Mouse (Mus musculus) MEL (cell line): Measurements from ENCODE around the gene Proser3. TPM values are rescaled to one million over a fixed set of nuclear protein-coding genes. Genes with fewer than 3 reads are reported as not detected.

Source experiments
- DNase-seq: peaks from one replicate; pipeline ENCODE4 v3.0.0; 2011; ENCODE audit warnings: low read depth, low spot score
- H3K27ac ChIP-seq: 2 replicates; pipeline ENCODE4 v1.5.1; 2012; ENCODE audit warnings: low read depth, mild to moderate bottlenecking, control low read depth, low read length, moderate library complexity; ENCODE audit not compliant: control insufficient read depth
- H3K27me3 ChIP-seq, 2 experiments: fragments of 150-350 bp in 1 of 2; sonication (generic) in 1 of 2; 2 replicates each; pipeline ENCODE4 v1.6.1; 2012; ENCODE audit warnings: low read length in 2 of 2, mild to moderate bottlenecking in 2 of 2, improper control_type of control experiment in 1 of 2, moderate library complexity in 1 of 2; ENCODE audit not compliant: insufficient read depth in 2 of 2, control insufficient read depth in 1 of 2
- H3K36me3 ChIP-seq, 2 experiments: 2 replicates each; pipeline ENCODE4 v1.6.1; 2012 to 2014; ENCODE audit warnings: low read length in 2 of 2, improper control_type of control experiment in 1 of 2, inconsistent platforms in 1 of 2, mild to moderate bottlenecking in 1 of 2; ENCODE audit not compliant: insufficient read depth in 2 of 2, control insufficient read depth in 1 of 2
- H3K4me1 ChIP-seq, 2 experiments: fragments of 150-350 bp in 1 of 2; sonication (generic) in 1 of 2; 2 replicates each; pipeline ENCODE4 v1.6.1; 2012; ENCODE audit warnings: low read length in 2 of 2, improper control_type of control experiment in 1 of 2, mild to moderate bottlenecking in 1 of 2; ENCODE audit not compliant: insufficient read depth in 2 of 2, control insufficient read depth in 1 of 2
- H3K4me3 ChIP-seq, 2 experiments: fragments of 150-350 bp in 1 of 2; sonication (generic) in 1 of 2; 2 replicates each; pipeline ENCODE4 v1.5.1; 2012; ENCODE audit warnings: low read depth in 2 of 2, low read length in 2 of 2, mild to moderate bottlenecking in 2 of 2, moderate library complexity in 2 of 2, control low read depth in 1 of 2, improper control_type of control experiment in 1 of 2; ENCODE audit not compliant: control insufficient read depth in 1 of 2, insufficient read depth in 1 of 2
- H3K79me2 ChIP-seq: 2 replicates; pipeline ENCODE4 v1.6.1; 2012; ENCODE audit warnings: mild to moderate bottlenecking, low read length, moderate library complexity; ENCODE audit not compliant: control insufficient read depth, poor library complexity, insufficient read depth
- H3K9ac ChIP-seq: 2 replicates; pipeline ENCODE4 v1.6.1; 2012; ENCODE audit warnings: low read depth, mild to moderate bottlenecking, control low read depth, low read length, moderate library complexity; ENCODE audit not compliant: control insufficient read depth, poor library complexity, severe bottlenecking
- H3K9me3 ChIP-seq: fragments of 150-350 bp; sonication (generic); replicated peaks from 2 replicates; pipeline ENCODE4 v1.6.1; 2012; ENCODE audit warnings: mild to moderate bottlenecking, low read length, improper control_type of control experiment, moderate library complexity; ENCODE audit not compliant: insufficient read depth
- CHD2 ChIP-seq: IDR thresholded peaks from 2 replicates; pipeline ENCODE4 v1.6.1; 2011; ENCODE audit warnings: low read length, improper control_type of control experiment
- CTCF ChIP-seq, 3 experiments: IDR thresholded peaks in 2 of 3; conservative IDR thresholded peaks in 1 of 3; 2 replicates each; pipeline ENCODE4 v1.5.1; 2011 to 2012; ENCODE audit warnings: low read length in 3 of 3, low read depth in 2 of 3, mild to moderate bottlenecking in 2 of 3, improper control_type of control experiment in 1 of 3, inconsistent platforms in 1 of 3, mixed read lengths in 1 of 3, moderate library complexity in 1 of 3; ENCODE audit not compliant: control insufficient read depth in 1 of 3, insufficient read depth in 1 of 3, poor library complexity in 1 of 3, severe bottlenecking in 1 of 3
- E2F4 ChIP-seq: IDR thresholded peaks from 2 replicates; pipeline ENCODE4 v1.6.1; 2011; ENCODE audit warnings: low read depth, low read length, improper control_type of control experiment, borderline replicate concordance
- EP300 ChIP-seq, 2 experiments: IDR thresholded peaks; 2 replicates each; pipeline ENCODE4 v1.6.1; 2011; ENCODE audit warnings: improper control_type of control experiment in 2 of 2, low read length in 2 of 2, low read depth in 1 of 2, mild to moderate bottlenecking in 1 of 2
- GABPA ChIP-seq: IDR thresholded peaks from 2 replicates; pipeline ENCODE4 v1.6.1; 2012; ENCODE audit warnings: low read depth, mild to moderate bottlenecking, inconsistent platforms, low read length, improper control_type of control experiment, moderate library complexity
- GATA1 ChIP-seq: IDR thresholded peaks from 2 replicates; pipeline ENCODE4 v1.6.1; 2011; ENCODE audit warnings: low read depth, low read length, improper control_type of control experiment
- HCFC1 ChIP-seq: IDR thresholded peaks from 2 replicates; pipeline ENCODE4 v1.6.1; 2012; ENCODE audit warnings: low read depth, mild to moderate bottlenecking, inconsistent platforms, low read length, improper control_type of control experiment, moderate library complexity
- JUND ChIP-seq: IDR thresholded peaks from 2 replicates; pipeline ENCODE4 v1.6.1; 2011; ENCODE audit warnings: low read depth, mild to moderate bottlenecking, improper control_type of control experiment, low read length
- MAFK ChIP-seq: IDR thresholded peaks from 2 replicates; pipeline ENCODE4 v1.6.1; 2011; ENCODE audit warnings: low read depth, mild to moderate bottlenecking, low read length, improper control_type of control experiment, borderline replicate concordance
- MAX ChIP-seq: IDR thresholded peaks from 2 replicates; pipeline ENCODE4 v1.6.1; 2011; ENCODE audit warnings: low read length, improper control_type of control experiment
- MAZ ChIP-seq: IDR thresholded peaks from 2 replicates; pipeline ENCODE4 v1.6.1; 2012; ENCODE audit warnings: low read depth, mild to moderate bottlenecking, inconsistent platforms, low read length, improper control_type of control experiment
- MEF2A ChIP-seq: IDR thresholded peaks from 2 replicates; pipeline ENCODE4 v1.6.1; 2014; ENCODE audit warnings: low read depth, mild to moderate bottlenecking, inconsistent platforms, low read length, improper control_type of control experiment; ENCODE audit not compliant: poor library complexity, insufficient replicate concordance, severe bottlenecking; ENCODE audit errors: extremely low read depth
- MXI1 ChIP-seq: IDR thresholded peaks from 2 replicates; pipeline ENCODE4 v1.6.1; 2011; ENCODE audit warnings: mild to moderate bottlenecking, low read depth, low read length, improper control_type of control experiment
- MYB ChIP-seq: IDR thresholded peaks from 2 replicates; pipeline ENCODE4 v1.6.1; 2011; ENCODE audit warnings: mild to moderate bottlenecking, low read depth, low read length, improper control_type of control experiment
- MYC ChIP-seq: IDR thresholded peaks from 2 replicates; pipeline ENCODE4 v1.6.1; 2011; ENCODE audit warnings: low read depth, mild to moderate bottlenecking, low read length, improper control_type of control experiment, moderate library complexity
- POLR2AphosphoS5 ChIP-seq: IDR thresholded peaks from 2 replicates; pipeline ENCODE4 v1.6.1; 2012; ENCODE audit warnings: low read depth, borderline replicate concordance, mild to moderate bottlenecking, inconsistent platforms, low read length, moderate library complexity, mixed read lengths
- RAD21 ChIP-seq: IDR thresholded peaks from 2 replicates; pipeline ENCODE4 v1.6.1; 2011; ENCODE audit warnings: mild to moderate bottlenecking, low read depth, low read length, improper control_type of control experiment
- RCOR1 ChIP-seq: IDR thresholded peaks from 2 replicates; pipeline ENCODE4 v1.6.1; 2012; ENCODE audit warnings: low read depth, mild to moderate bottlenecking, inconsistent platforms, low read length, improper control_type of control experiment
- SIN3A ChIP-seq: IDR thresholded peaks from 2 replicates; pipeline ENCODE4 v1.6.1; 2012; ENCODE audit warnings: low read length, improper control_type of control experiment, inconsistent platforms
- SMC3 ChIP-seq: IDR thresholded peaks from 2 replicates; pipeline ENCODE4 v1.6.1; 2011; ENCODE audit warnings: low read depth, low read length, improper control_type of control experiment
- TBP ChIP-seq: IDR thresholded peaks from 2 replicates; pipeline ENCODE4 v1.8.0; 2011; ENCODE audit warnings: low read depth, low read length, improper control_type of control experiment
- UBTF ChIP-seq: IDR thresholded peaks from 2 replicates; pipeline ENCODE4 v1.6.1; 2012; ENCODE audit warnings: low read depth, mild to moderate bottlenecking, inconsistent platforms, low read length, improper control_type of control experiment, moderate library complexity, borderline replicate concordance; ENCODE audit not compliant: insufficient read depth
- USF2 ChIP-seq, 2 experiments: IDR thresholded peaks; 2 replicates each; pipeline ENCODE4 v1.6.1; 2011 to 2012; ENCODE audit warnings: improper control_type of control experiment in 2 of 2, low read length in 2 of 2, borderline replicate concordance in 1 of 2, inconsistent platforms in 1 of 2, low read depth in 1 of 2, mild to moderate bottlenecking in 1 of 2; ENCODE audit not compliant: insufficient read depth in 1 of 2
- ZC3H11A ChIP-seq: IDR thresholded peaks from 2 replicates; pipeline ENCODE4 v1.6.1; 2012; ENCODE audit warnings: low read depth, mild to moderate bottlenecking, inconsistent platforms, low read length, improper control_type of control experiment
- ZMIZ1 ChIP-seq: IDR thresholded peaks from 2 replicates; pipeline ENCODE4 v1.6.1; 2012; ENCODE audit warnings: low read depth, mild to moderate bottlenecking, inconsistent platforms, low read length, improper control_type of control experiment, moderate library complexity
- ZNF384 ChIP-seq: IDR thresholded peaks from 2 replicates; pipeline ENCODE4 v1.6.1; 2012; ENCODE audit warnings: low read depth, mild to moderate bottlenecking, inconsistent platforms, low read length, improper control_type of control experiment
- polyA plus RNA-seq, 2 experiments: library from polyadenylated mRNA; stranded (reverse) in 1 of 2; unstranded in 1 of 2; fragments of >175 nt in 1 of 2; fragments of >200 nt in 1 of 2; gene quantifications; 2 replicates each; pipeline versions ENCODE4 v1.2.1 to v1.2.4; 2012; ENCODE audit warnings: low replicate concordance in 2 of 2, low read depth in 1 of 2; ENCODE audit not compliant: insufficient read length in 2 of 2, insufficient read depth in 1 of 2, missing spikeins in 1 of 2
- total RNA-seq: library from RNA; depleted of rRNA; stranded (reverse); fragments of 300-350 nt; gene quantifications from 2 replicates; pipeline ENCODE4 v1.2.3, GENCODE M21; 2012

The Proser3 gene
- total and polyA plus RNA-seq, 3 experiments = 2.3 to 8.9 TPM; not detected in 1

DNA sequence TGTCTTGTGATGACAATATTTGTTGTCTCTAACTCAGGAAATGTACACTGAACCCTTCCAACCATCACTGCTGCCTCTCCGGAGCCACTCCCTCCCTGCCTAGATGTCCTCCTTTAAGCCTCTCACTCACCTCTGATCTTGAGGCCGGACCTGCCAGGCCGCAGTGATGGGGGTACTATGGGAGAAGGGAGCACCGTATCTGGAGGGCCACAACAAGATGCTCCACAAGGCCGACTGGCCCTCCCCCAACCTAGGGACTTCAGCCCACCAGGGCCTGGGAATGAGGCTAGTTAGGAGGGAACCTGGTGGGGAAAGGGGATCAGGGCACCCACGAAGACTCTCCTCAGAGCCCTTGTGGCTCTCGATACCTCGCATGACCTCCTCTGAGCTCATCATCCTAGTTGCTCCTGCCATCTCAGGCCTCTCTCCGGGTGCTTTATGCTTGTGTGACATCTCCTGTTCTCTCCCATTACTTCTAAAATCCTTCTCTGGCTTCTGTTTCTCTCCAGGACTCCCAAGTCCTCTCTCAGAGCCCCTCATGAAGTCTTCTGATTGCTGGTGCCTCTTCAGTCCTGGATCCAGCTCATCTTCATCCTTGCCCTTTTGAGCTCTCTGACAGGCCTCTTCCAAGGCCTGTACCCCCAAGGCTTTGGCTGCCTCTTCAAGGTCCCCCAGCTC, 39.0 kb upstream of the Proser3 start:
- Histone ChIP-seq H3K9ac (peak overlapping the region; percentile 49), H3K9me3 (no peaks in the 10 kb centered on the region), H3K79me2 (peaks cover 33% of the 10 kb centered on the region), H3K4me1 (peaks cover 10 to 38% of the 10 kb centered on the region in 2 experiments; a peak in 3 of 4 replicates), H3K27ac (no peak overlapping the region), H3K36me3 (peaks cover 0 to 16% of the 10 kb centered on the region in 2 experiments; a peak in 2 of 4 replicates), H3K27me3 (no peaks in the 10 kb centered on the region), H3K4me3 (no peak overlapping the region; a peak in 1 of 4 replicates)
- no peak for TF ChIP-seq GABPA
- TF ChIP-seq ZMIZ1 = no peak
- TF ChIP-seq GATA1 = no peak
- no peak for TF ChIP-seq CHD2
- no peak for TF ChIP-seq POLR2AphosphoS5
- TF ChIP-seq MYB = no peak
- TF ChIP-seq USF2 (IDR thresholded peaks at IDR 0.05; ENCODE audit: borderline replicate concordance in 1 of 2, insufficient read depth in 1 of 2, low read depth in 1 of 2, low read length in 2 of 2) = no peak
- TF ChIP-seq MAFK = no peak
- no peak for TF ChIP-seq MYC
- TF ChIP-seq TBP = no peak
- no peak for TF ChIP-seq RAD21
- no peak for TF ChIP-seq MEF2A
- no peak for DNase-seq

DNA sequence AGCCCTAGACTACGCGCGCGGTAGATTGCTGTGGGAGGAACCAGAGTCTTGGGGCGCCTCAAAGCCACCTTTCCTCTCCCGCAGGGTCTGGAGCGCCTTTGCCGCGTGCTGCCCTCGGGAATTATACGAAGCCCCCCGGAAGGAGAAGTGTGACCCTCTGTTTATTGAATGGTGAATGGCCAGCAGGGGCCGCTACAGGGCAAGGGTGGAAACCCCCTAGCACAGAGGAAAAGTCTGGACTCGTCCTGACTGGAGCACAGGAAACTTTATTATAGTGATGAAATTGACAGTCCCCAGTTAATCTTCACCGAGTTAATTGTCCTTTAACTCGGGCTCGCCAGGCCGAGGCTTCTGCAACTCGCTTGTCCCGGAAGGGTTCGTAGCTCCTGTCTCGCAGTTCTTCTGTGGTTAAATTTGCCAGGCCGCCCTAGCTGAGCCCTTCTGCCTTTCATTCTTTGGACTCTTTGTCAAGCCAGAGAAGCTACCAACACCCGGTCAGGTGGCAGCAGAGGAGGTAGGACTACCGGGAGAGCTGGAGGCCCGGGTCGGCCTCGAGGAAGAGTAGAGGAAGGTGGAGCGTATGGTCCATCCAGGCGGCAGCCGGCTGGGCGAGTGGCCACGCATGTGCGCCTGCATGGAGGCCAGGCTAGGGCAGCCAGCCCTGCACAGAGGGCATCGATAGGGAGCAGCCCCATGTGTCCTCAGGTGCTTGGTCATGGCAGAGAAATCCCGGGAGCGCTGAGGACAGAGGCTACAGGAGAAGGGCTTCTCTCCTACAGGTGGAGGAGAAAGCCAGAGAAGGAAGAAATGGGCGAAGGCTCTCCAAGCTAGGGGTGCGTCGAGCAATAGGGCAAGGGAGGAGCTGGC, 37.6 kb upstream of the Proser3 start:
- peaks cover 1 to 13% of the 10 kb centered on the region in 2 experiments; a peak in 3 of 4 replicates for H3K36me3 ChIP-seq
- H3K27ac ChIP-seq = peak overlapping the region; percentile 70
- DNase-seq = peak; percentile 85
- peaks cover 10 to 34% of the 10 kb centered on the region in 2 experiments; a peak in 3 of 4 replicates for H3K4me1 ChIP-seq
- peak overlapping the region; percentile 79 for H3K9ac ChIP-seq
- H3K79me2 ChIP-seq = peaks cover 36% of the 10 kb centered on the region
- H3K27me3 ChIP-seq = no peaks in the 10 kb centered on the region
- H3K9me3 ChIP-seq = no peaks in the 10 kb centered on the region
- peak overlapping the region; percentile 43 to 68 for H3K4me3 ChIP-seq
- TF ChIP-seq MYC = peak; percentile 60; the same call in 1 of the 2 replicates
- TF ChIP-seq SMC3 = peak; percentile 62
- TF ChIP-seq CHD2 = no peak
- peak; percentile 56; the same call in 1 of the 2 replicates for TF ChIP-seq ZMIZ1
- 0 out of 2 replicates have a peak, but pooled peaks have one; percentile 37 for TF ChIP-seq TBP
- no peak for TF ChIP-seq UBTF
- peak; percentile 78 for TF ChIP-seq RAD21
- TF ChIP-seq MEF2A = no peak
- TF ChIP-seq E2F4 = no peak
- peak; percentile 58 for TF ChIP-seq ZC3H11A
- TF ChIP-seq GABPA = no peak
- no peak for TF ChIP-seq EP300 (IDR thresholded peaks at IDR 0.05; ENCODE audit: low read depth in 1 of 2, low read length in 2 of 2)
- no peak for TF ChIP-seq GATA1
- peak; percentile 63; the same call in 1 of the 2 replicates for TF ChIP-seq SIN3A
- TF ChIP-seq MAZ = 0 out of 2 replicates have a peak, but pooled peaks have one; percentile 53
- TF ChIP-seq RCOR1 = no peak
- peak; percentile 77 for TF ChIP-seq MXI1
- peak; percentile 75 to 91 (median 86) for TF ChIP-seq CTCF (IDR thresholded peaks at IDR 0.05 in 2 of 3, conservative IDR thresholded peaks at IDR 0.05 in 1 of 3; ENCODE audit: control insufficient read depth in 1 of 3, insufficient read depth in 1 of 3, low read depth in 2 of 3, low read length in 3 of 3, poor library complexity in 1 of 3, severe bottlenecking in 1 of 3)
- no peak; the same call in 1 of the 2 replicates for TF ChIP-seq HCFC1
- TF ChIP-seq ZNF384 = no peak
- TF ChIP-seq MAX = no peak
- TF ChIP-seq JUND = no peak
